Mouse (Mus musculus): ENCODE measurements around the gene Galnt4. TPM values are rescaled to one million over a fixed set of nuclear protein-coding genes. Genes with fewer than 3 reads are reported as not detected.

Galnt4 gene
- polyA plus RNA-seq, 1 experiment from 2014 or later: 12.4 TPM

- H3K9me3 ChIP-seq (ENCODE audit: control insufficient read depth, low read length): no peaks in the 10 kb centered on the region
- 56% methylated on average over 6 of the region's 6 CpGs for WGBS
- peaks cover 19% of the 10 kb centered on the region for H3K4me1 ChIP-seq (ENCODE audit: control insufficient read depth, insufficient read depth, low read length)
- ATAC-seq (ENCODE audit: low FRiP score, low TSS enrichment): no peak
- H3K27me3 ChIP-seq (ENCODE audit: control insufficient read depth, insufficient read depth, low read length): no peaks in the 10 kb centered on the region
- no peak overlapping the region for H3K27ac ChIP-seq (ENCODE audit: low read depth, low read length)
- H3K4me3 ChIP-seq (ENCODE audit: low read length): no peak overlapping the region
- no peaks in the 10 kb centered on the region for H3K36me3 ChIP-seq (ENCODE audit: control insufficient read depth, insufficient read depth, low read length)
- H3K9ac ChIP-seq (ENCODE audit: low read depth, low read length): no peak overlapping the region
- no peak overlapping the region for H3K4me2 ChIP-seq (replicated peaks; ENCODE audit: low read depth, low read length)
Observed at GRCm38 (mm10) chr10:99118697-99119096, 10.7 kb downstream of the Galnt4 start.

- Histone ChIP-seq H3K4me2 (replicated peaks; ENCODE audit: low read depth, low read length) (no peak overlapping the region), H3K36me3 (ENCODE audit: control insufficient read depth, insufficient read depth, low read length) (no peaks in the 10 kb centered on the region), H3K4me1 (ENCODE audit: control insufficient read depth, insufficient read depth, low read length) (peaks cover 19% of the 10 kb centered on the region), H3K27me3 (ENCODE audit: control insufficient read depth, insufficient read depth, low read length) (no peaks in the 10 kb centered on the region), H3K4me3 (ENCODE audit: low read length) (no peak overlapping the region), H3K9me3 (ENCODE audit: control insufficient read depth, low read length) (no peaks in the 10 kb centered on the region), H3K27ac (ENCODE audit: low read depth, low read length) (no peak overlapping the region), H3K9ac (ENCODE audit: low read depth, low read length) (no peak overlapping the region)
- no peak for ATAC-seq (ENCODE audit: low FRiP score, low TSS enrichment)
- WGBS: 88% methylated on average over 4 of the region's 4 CpGs
Observed at GRCm38 (mm10) chr10:99119471-99119870, 11.5 kb downstream of the Galnt4 start.

GRCm38 (mm10) chr10:99126225-99126624, 18.3 kb downstream of the Galnt4 start, which contains the start of gene Phxr2:
TSS of gene Phxr2 (minus strand) at chr10:99126325.
- H3K4me3 ChIP-seq (ENCODE audit: low read length): no peak within 1 kb of the TSS
- H3K4me1 ChIP-seq (ENCODE audit: control insufficient read depth, insufficient read depth, low read length): no peaks in the 10 kb centered on the region
- peaks cover 3% of the 10 kb centered on the region; the same call in 1 of the 2 replicates for H3K36me3 ChIP-seq (ENCODE audit: control insufficient read depth, insufficient read depth, low read length)
- H3K9me3 ChIP-seq (ENCODE audit: control insufficient read depth, low read length): no peaks in the 10 kb centered on the region
- 89% methylated on average over 4 of the region's 4 CpGs for WGBS
- no peak for ATAC-seq (ENCODE audit: low FRiP score, low TSS enrichment)
- H3K4me2 ChIP-seq (replicated peaks; ENCODE audit: low read depth, low read length): no peak within 1 kb of the TSS
- no peak within 1 kb of the TSS for H3K27ac ChIP-seq (ENCODE audit: low read depth, low read length)
- no peak within 1 kb of the TSS for H3K9ac ChIP-seq (ENCODE audit: low read depth, low read length)
- H3K27me3 ChIP-seq (ENCODE audit: control insufficient read depth, insufficient read depth, low read length): no peaks in the 10 kb centered on the region

- no peak overlapping the region for H3K4me3 ChIP-seq (ENCODE audit: low read length)
- WGBS: 84% methylated on average over 14 of the region's 14 CpGs
- H3K9me3 ChIP-seq (ENCODE audit: control insufficient read depth, low read length): no peaks in the 10 kb centered on the region
- no peaks in the 10 kb centered on the region for H3K27me3 ChIP-seq (ENCODE audit: control insufficient read depth, insufficient read depth, low read length)
- H3K36me3 ChIP-seq (ENCODE audit: control insufficient read depth, insufficient read depth, low read length): peaks cover 3% of the 10 kb centered on the region; the same call in 1 of the 2 replicates
- no peak overlapping the region for H3K27ac ChIP-seq (ENCODE audit: low read depth, low read length)
- H3K4me2 ChIP-seq (replicated peaks; ENCODE audit: low read depth, low read length): no peak overlapping the region
- no peak for ATAC-seq (ENCODE audit: low FRiP score, low TSS enrichment)
- no peak overlapping the region for H3K9ac ChIP-seq (ENCODE audit: low read depth, low read length)
- no peaks in the 10 kb centered on the region for H3K4me1 ChIP-seq (ENCODE audit: control insufficient read depth, insufficient read depth, low read length)
Observed at GRCm38 (mm10) chr10:99126954-99127353, 19.0 kb downstream of the Galnt4 start.

GRCm38 (mm10) chr10:99127691-99128261, 19.8 kb downstream of the Galnt4 start:
- H3K27ac ChIP-seq (ENCODE audit: low read depth, low read length): no peak overlapping the region

GRCm38 (mm10) chr10:99130611-99131010, 22.7 kb downstream of the Galnt4 start:
- Histone ChIP-seq H3K4me1 (ENCODE audit: control insufficient read depth, insufficient read depth, low read length) (no peaks in the 10 kb centered on the region), H3K27ac (ENCODE audit: low read depth, low read length) (no peak overlapping the region), H3K27me3 (ENCODE audit: control insufficient read depth, insufficient read depth, low read length) (no peaks in the 10 kb centered on the region), H3K9me3 (ENCODE audit: control insufficient read depth, low read length) (no peaks in the 10 kb centered on the region), H3K9ac (ENCODE audit: low read depth, low read length) (no peak overlapping the region), H3K4me3 (ENCODE audit: low read length) (no peak overlapping the region), H3K4me2 (replicated peaks; ENCODE audit: low read depth, low read length) (no peak overlapping the region), H3K36me3 (ENCODE audit: control insufficient read depth, insufficient read depth, low read length) (peaks cover 6% of the 10 kb centered on the region; the same call in 1 of the 2 replicates)
- ATAC-seq (ENCODE audit: low FRiP score, low TSS enrichment): no peak
- 47% methylated on average over 6 of the region's 6 CpGs for WGBS

More at GRCm38 (mm10) chr10:99127691-99128261, 19.8 kb downstream of the Galnt4 start:
- no peaks in the 10 kb centered on the region for H3K27me3 ChIP-seq (ENCODE audit: control insufficient read depth, insufficient read depth, low read length)
- H3K36me3 ChIP-seq (ENCODE audit: control insufficient read depth, insufficient read depth, low read length): peaks cover 3% of the 10 kb centered on the region; the same call in 1 of the 2 replicates
- WGBS: 66% methylated on average over 11 of the region's 11 CpGs
- no peak overlapping the region for H3K9ac ChIP-seq (ENCODE audit: low read depth, low read length)
- no peak overlapping the region for H3K4me3 ChIP-seq (ENCODE audit: low read length)
- H3K9me3 ChIP-seq (ENCODE audit: control insufficient read depth, low read length): no peaks in the 10 kb centered on the region
- H3K4me1 ChIP-seq (ENCODE audit: control insufficient read depth, insufficient read depth, low read length): no peaks in the 10 kb centered on the region
- no peak overlapping the region for H3K4me2 ChIP-seq (replicated peaks; ENCODE audit: low read depth, low read length)
- no peak for ATAC-seq (ENCODE audit: low FRiP score, low TSS enrichment)

- Histone ChIP-seq H3K27me3 (ENCODE audit: control insufficient read depth, insufficient read depth, low read length) (no peaks in the 10 kb centered on the region), H3K9ac (ENCODE audit: low read depth, low read length) (no peak overlapping the region), H3K4me1 (ENCODE audit: control insufficient read depth, insufficient read depth, low read length) (no peaks in the 10 kb centered on the region), H3K9me3 (ENCODE audit: control insufficient read depth, low read length) (no peaks in the 10 kb centered on the region), H3K4me3 (ENCODE audit: low read length) (no peak overlapping the region), H3K4me2 (replicated peaks; ENCODE audit: low read depth, low read length) (no peak overlapping the region), H3K27ac (ENCODE audit: low read depth, low read length) (no peak overlapping the region), H3K36me3 (ENCODE audit: control insufficient read depth, insufficient read depth, low read length) (peaks cover 6% of the 10 kb centered on the region; the same call in 1 of the 2 replicates)
- ATAC-seq (ENCODE audit: low FRiP score, low TSS enrichment): no peak
- 43% methylated on average over 5 of the region's 5 CpGs for WGBS
Observed at GRCm38 (mm10) chr10:99131298-99131697, 23.3 kb downstream of the Galnt4 start.

GRCm38 (mm10) chr10:99132189-99132588, 24.2 kb downstream of the Galnt4 start:
- H3K27ac ChIP-seq (ENCODE audit: low read depth, low read length): no peak overlapping the region
- H3K4me2 ChIP-seq (replicated peaks; ENCODE audit: low read depth, low read length): no peak overlapping the region
- no peak overlapping the region for H3K9ac ChIP-seq (ENCODE audit: low read depth, low read length)
- WGBS: 51% methylated on average over 6 of the region's 6 CpGs
- H3K4me3 ChIP-seq (ENCODE audit: low read length): no peak overlapping the region
- H3K4me1 ChIP-seq (ENCODE audit: control insufficient read depth, insufficient read depth, low read length): no peaks in the 10 kb centered on the region
- peak; percentile 65; the same call in 1 of the 2 replicates for ATAC-seq (ENCODE audit: low FRiP score, low TSS enrichment)
- no peaks in the 10 kb centered on the region for H3K27me3 ChIP-seq (ENCODE audit: control insufficient read depth, insufficient read depth, low read length)
- no peaks in the 10 kb centered on the region for H3K9me3 ChIP-seq (ENCODE audit: control insufficient read depth, low read length)
- H3K36me3 ChIP-seq (ENCODE audit: control insufficient read depth, insufficient read depth, low read length): peaks cover 6% of the 10 kb centered on the region; the same call in 1 of the 2 replicates

GRCm38 (mm10) chr10:99132595-99133272, 24.8 kb downstream of the Galnt4 start:
- H3K27ac ChIP-seq (ENCODE audit: low read depth, low read length): no peak overlapping the region
- H3K36me3 ChIP-seq (ENCODE audit: control insufficient read depth, insufficient read depth, low read length): peaks cover 6% of the 10 kb centered on the region; the same call in 1 of the 2 replicates
- H3K4me1 ChIP-seq (ENCODE audit: control insufficient read depth, insufficient read depth, low read length): no peaks in the 10 kb centered on the region
- 90% methylated on average over 11 of the region's 11 CpGs for WGBS
- no peaks in the 10 kb centered on the region for H3K9me3 ChIP-seq (ENCODE audit: control insufficient read depth, low read length)
- H3K4me3 ChIP-seq (ENCODE audit: low read length): no peak overlapping the region
- H3K9ac ChIP-seq (ENCODE audit: low read depth, low read length): no peak overlapping the region
- no peaks in the 10 kb centered on the region for H3K27me3 ChIP-seq (ENCODE audit: control insufficient read depth, insufficient read depth, low read length)
- H3K4me2 ChIP-seq (replicated peaks; ENCODE audit: low read depth, low read length): no peak overlapping the region
- no peak for ATAC-seq (ENCODE audit: low FRiP score, low TSS enrichment)
